In the genomic region with DNA sequence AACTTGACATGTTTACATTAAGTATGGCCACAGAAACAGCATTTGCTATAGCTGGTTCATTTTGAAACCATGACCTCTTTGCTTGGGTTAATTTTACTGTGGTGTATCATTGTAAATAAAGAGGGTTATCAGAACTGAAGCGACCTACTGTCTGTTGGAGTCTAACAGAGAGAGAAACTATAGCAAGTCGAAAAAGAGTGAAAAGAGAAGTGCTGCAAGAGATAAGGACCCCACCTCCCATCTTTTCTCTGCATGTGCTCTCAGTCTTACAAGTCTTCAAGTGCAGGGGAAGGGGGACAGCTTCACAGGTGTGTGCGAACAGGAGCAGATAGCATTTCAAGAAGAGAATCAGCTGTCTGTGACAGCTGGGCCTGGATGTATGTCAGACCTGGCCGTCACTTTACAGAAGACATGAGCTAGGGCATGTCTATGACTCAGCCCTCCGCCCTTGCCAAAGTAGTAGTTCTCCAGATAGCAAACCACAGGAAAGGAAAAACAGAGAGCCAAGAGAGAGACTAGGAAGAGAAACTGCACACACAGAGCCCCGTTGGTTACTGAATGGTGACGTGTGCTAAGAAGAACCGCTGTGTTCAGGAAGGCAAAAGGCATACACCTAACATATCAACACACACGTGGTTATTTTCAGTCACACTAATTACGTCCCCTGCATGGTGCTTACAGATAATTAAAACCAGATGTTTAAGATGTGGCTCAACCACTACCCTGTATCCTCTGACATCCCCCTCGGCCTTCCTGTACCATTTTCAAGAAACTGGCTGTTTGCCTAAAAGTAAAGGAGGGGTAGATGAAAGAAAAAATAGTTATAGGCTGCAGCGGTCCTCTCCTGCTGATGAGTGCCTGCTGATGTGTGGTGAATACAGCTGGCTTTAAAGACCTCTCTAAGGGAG, we compare ENCODE assay signal across 8 mouse cellular contexts.
DNase-seq lines count a peak whose midpoint lies in the region; ATAC-seq and TF ChIP-seq lines count a peak whose summit lies in the region.

No protein-coding gene starts in this region.

- 13% methylated on average over 12 of the region's 12 CpGs for WGBS in heart, embryonic 16.5 days
- WGBS in cerebellum, adult 2 months, result 68% methylated on average over 12 of the region's 12 CpGs
- WGBS in forebrain, postnatal 0 days, result 70% methylated on average over 12 of the region's 12 CpGs

- peaks cover 25% of the 10 kb centered on the region for H3K4me1 ChIP-seq in heart, embryonic 16.5 days (ENCODE audit: control insufficient read depth, insufficient read depth, low read length)
- no peaks in the 10 kb centered on the region for H3K4me1 ChIP-seq in cerebellum, adult 2 months (ENCODE audit: control insufficient read depth, insufficient read depth, low read length)
- 0 out of 2 replicates have a peak, but pooled peaks cover 4% of the 10 kb centered on the region for H3K4me1 ChIP-seq in forebrain, postnatal 0 days (ENCODE audit: insufficient read depth)

- 0 out of 2 replicates have a peak overlapping the region, but pooled peaks have one; percentile 4 for H3K9ac ChIP-seq in heart, embryonic 16.5 days (ENCODE audit: low read length)
- no peak overlapping the region for H3K9ac ChIP-seq in forebrain, postnatal 0 days

- peak overlapping the region; percentile 35 for H3K4me3 ChIP-seq in heart, embryonic 16.5 days (ENCODE audit: low read length)
- no peak overlapping the region for H3K4me3 ChIP-seq in cerebellum, adult 2 months (replicated peaks; ENCODE audit: insufficient read depth, low read depth, low read length)
- H3K4me3 ChIP-seq in forebrain, postnatal 0 days (ENCODE audit: low read depth, low read length), result no peak overlapping the region

- H3K4me2 ChIP-seq in heart, embryonic 16.5 days (ENCODE audit: low read depth, low read length), result peak overlapping the region; percentile 55
- no peak overlapping the region for H3K4me2 ChIP-seq in forebrain, postnatal 0 days (ENCODE audit: low read depth)

- no peaks in the 10 kb centered on the region for H3K27me3 ChIP-seq in heart, embryonic 16.5 days (ENCODE audit: control insufficient read depth, insufficient read depth, low read length)
- H3K27me3 ChIP-seq in cerebellum, adult 2 months (ENCODE audit: control insufficient read depth, insufficient read depth, low read length), result no peaks in the 10 kb centered on the region
- H3K27me3 ChIP-seq in forebrain, postnatal 0 days (ENCODE audit: insufficient read depth, low read length), result no peaks in the 10 kb centered on the region

- DNase-seq in layer of hippocampus, adult 11-12 months (ENCODE audit: low spot score), result peak; percentile 38
- no peak for DNase-seq in layer of hippocampus, postnatal 25 days (ENCODE audit: extremely low spot score in 1 of 2, low spot score in 1 of 2)
- peak; percentile 7 for DNase-seq in c-Kit-positive CD71-positive TER-119-negative erythroid progenitor cells, embryonic 14.5 days (ENCODE audit: low read depth)
- DNase-seq in lung, postnatal 10 days, result peak; percentile 52
- no peak for DNase-seq in cerebellum, adult 2 months
- no peak for DNase-seq in forebrain, postnatal 0 days

- H3K36me3 ChIP-seq in heart, embryonic 16.5 days (ENCODE audit: control insufficient read depth, insufficient read depth), result no peaks in the 10 kb centered on the region
- H3K36me3 ChIP-seq in forebrain, postnatal 0 days (ENCODE audit: insufficient read depth), result no peaks in the 10 kb centered on the region

- no peaks in the 10 kb centered on the region for H3K9me3 ChIP-seq in heart, embryonic 16.5 days (replicated peaks; ENCODE audit: control insufficient read depth, low read length)
- H3K9me3 ChIP-seq in forebrain, postnatal 0 days (ENCODE audit: low read length), result no peaks in the 10 kb centered on the region

- H3K27ac ChIP-seq in heart, embryonic 16.5 days (ENCODE audit: low read length), result peak overlapping the region; percentile 72
- H3K27ac ChIP-seq in cerebellum, adult 2 months (ENCODE audit: insufficient read depth, low read length), result no peak overlapping the region
- H3K27ac ChIP-seq in forebrain, postnatal 0 days (ENCODE audit: low read depth, low read length), result no peak overlapping the region

- TF ChIP-seq POLR2A in cerebellum, adult 2 months (IDR thresholded peaks at IDR 0.05; ENCODE audit: borderline replicate concordance, insufficient read depth, low read length), result no peak

- ATAC-seq in heart, embryonic 16.5 days (replicated peaks; ENCODE audit: extremely low read depth, insufficient read depth, low FRiP score), result peak; percentile 85
- no peak for ATAC-seq in CD4-positive, CD25-positive, alpha-beta regulatory T cell, adult 4 months
- no peak for ATAC-seq in forebrain, postnatal 0 days

- TF ChIP-seq CTCF in cerebellum, adult 2 months (IDR thresholded peaks at IDR 0.05; ENCODE audit: borderline replicate concordance, insufficient read depth, low read depth, low read length), result no peak
- TF ChIP-seq CTCF in forebrain, postnatal 0 days (IDR thresholded peaks at IDR 0.05; ENCODE audit: low read depth), result no peak

Comparison
In these comparisons a context has a peak if more than half of its experiments do, and no peak if none do; other contexts are left out.
1. DNase-seq: peak in layer of hippocampus, adult 11-12 months (single experiment), c-Kit-positive CD71-positive TER-119-negative erythroid progenitor cells, embryonic 14.5 days (single experiment) and lung, postnatal 10 days (single experiment); none in layer of hippocampus, postnatal 25 days (0 of 2), cerebellum, adult 2 months (0 of 2) and forebrain, postnatal 0 days (single experiment).